Mouse (Mus musculus): ENCODE measurements around the gene Krt81.

GRCm38 (mm10) chr15:101418950-101419349 lies 44.6 kb downstream of the Krt81 start:
- no peak for TF ChIP-seq CTCF (IDR thresholded peaks at IDR 0.05; ENCODE audit: borderline replicate concordance, insufficient read depth, low read depth, low read length)
- TF ChIP-seq POLR2A (IDR thresholded peaks at IDR 0.05; ENCODE audit: borderline replicate concordance, insufficient read depth, low read length), result no peak

Data from cerebellum, adult 2 months (tissue).